Mouse (Mus musculus): ENCODE results near the gene Parp1. TPM values are rescaled to one million over a fixed set of nuclear protein-coding genes. Genes with fewer than 3 reads are reported as not detected.
"Not testable (repeated sequence)": the region's sequence is repeated elsewhere in the genome, so short reads cannot be mapped to it uniquely, and the experiment has no call there.

The Parp1 gene
- polyA plus RNA-seq, 1 experiment = 58.1 TPM

DNA sequence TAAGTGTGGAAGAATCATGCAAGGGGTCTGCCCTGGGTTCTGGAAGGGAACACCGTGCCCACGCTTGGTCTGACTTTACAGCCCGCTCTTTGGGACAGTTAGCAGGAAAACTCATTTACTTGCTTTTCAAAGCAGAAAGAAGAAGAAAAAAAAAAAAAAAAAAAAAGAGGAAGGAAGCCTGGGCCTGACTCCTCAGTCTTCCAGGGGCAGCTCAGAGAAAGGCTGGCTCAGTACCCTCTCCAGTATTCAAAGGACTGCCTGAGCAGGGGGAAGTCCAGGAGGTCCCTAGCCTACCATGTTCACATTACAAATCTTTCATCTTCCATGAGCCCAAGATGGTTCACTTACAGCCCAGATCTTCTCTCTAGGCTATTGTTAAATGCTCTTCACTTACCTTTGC, 48.0 kb downstream of the Parp1 start:
- H3K27ac ChIP-seq (ENCODE audit: insufficient read depth, low read length) = no peak overlapping the region
- no peaks in the 10 kb centered on the region for H3K4me1 ChIP-seq (ENCODE audit: control insufficient read depth, insufficient read depth, low read length)
- no peak for DNase-seq
- WGBS = 95% methylated on average over 3 of the region's 3 CpGs
- H3K4me3 ChIP-seq (replicated peaks; ENCODE audit: insufficient read depth, low read depth, low read length) = no peak overlapping the region
- TF ChIP-seq POLR2A (IDR thresholded peaks at IDR 0.05; ENCODE audit: borderline replicate concordance, insufficient read depth, low read length) = no peak
- no peak for TF ChIP-seq CTCF (IDR thresholded peaks at IDR 0.05; ENCODE audit: borderline replicate concordance, insufficient read depth, low read depth, low read length)
- H3K27me3 ChIP-seq (ENCODE audit: control insufficient read depth, insufficient read depth, low read length) = no peaks in the 10 kb centered on the region

DNA sequence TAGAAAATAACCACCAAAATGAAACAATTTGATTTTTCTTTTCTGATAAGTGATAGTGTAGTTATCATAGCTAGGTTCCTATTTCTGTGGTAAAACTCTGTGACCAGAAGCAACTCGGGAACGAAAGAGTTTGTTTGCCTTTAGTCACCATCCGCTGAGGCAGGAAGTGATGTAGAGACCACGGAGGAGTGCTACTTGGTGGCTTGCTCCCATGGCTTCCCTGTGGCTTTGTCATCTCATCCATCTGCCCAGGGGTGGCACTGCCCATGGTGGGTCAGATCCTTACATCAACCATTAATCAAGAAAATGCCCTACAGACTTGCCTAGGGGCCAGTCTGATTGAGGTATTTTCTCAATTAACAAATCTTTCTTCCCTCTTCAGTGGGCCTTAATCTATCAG, 53.7 kb downstream of the Parp1 start:
- DNase-seq = no peak

DNA sequence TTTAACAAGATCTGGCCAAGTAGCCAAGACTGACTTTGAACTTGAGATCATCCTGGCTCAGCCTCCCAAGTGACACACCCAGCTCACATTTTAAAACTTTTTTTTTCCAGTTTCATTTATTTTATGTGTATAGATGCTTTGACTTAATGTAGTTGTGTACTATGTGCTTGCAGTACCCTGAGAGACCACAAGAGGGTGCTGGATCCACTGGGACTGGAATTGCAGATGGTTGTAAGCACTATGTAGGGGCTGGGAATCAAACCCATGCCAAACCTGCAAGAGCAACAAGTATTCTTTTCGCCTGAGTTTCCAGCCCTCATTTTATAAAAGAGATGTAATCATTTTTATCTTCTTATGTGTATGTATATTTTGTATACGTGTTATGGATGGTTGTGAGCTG, 55.2 kb downstream of the Parp1 start:
- H3K27ac ChIP-seq (ENCODE audit: insufficient read depth, low read length) = no peak overlapping the region
- WGBS = 94% methylated on average over 2 of the region's 2 CpGs
- H3K4me1 ChIP-seq (ENCODE audit: control insufficient read depth, insufficient read depth, low read length) = no peaks in the 10 kb centered on the region
- H3K27me3 ChIP-seq (ENCODE audit: control insufficient read depth, insufficient read depth, low read length) = no peaks in the 10 kb centered on the region
- H3K4me3 ChIP-seq (replicated peaks; ENCODE audit: insufficient read depth, low read depth, low read length) = no peak overlapping the region
- TF ChIP-seq CTCF (IDR thresholded peaks at IDR 0.05; ENCODE audit: borderline replicate concordance, insufficient read depth, low read depth, low read length) (peak; percentile 12; the same call in 1 of the 2 replicates), POLR2A (IDR thresholded peaks at IDR 0.05; ENCODE audit: borderline replicate concordance, insufficient read depth, low read length) (no peak)
- DNase-seq = no peak

More for the DNA sequence above, 53.7 kb downstream of the Parp1 start:
- Histone ChIP-seq H3K27me3 (ENCODE audit: control insufficient read depth, insufficient read depth, low read length) (no peaks in the 10 kb centered on the region), H3K4me1 (ENCODE audit: control insufficient read depth, insufficient read depth, low read length) (no peaks in the 10 kb centered on the region), H3K27ac (ENCODE audit: insufficient read depth, low read length) (no peak overlapping the region), H3K4me3 (replicated peaks; ENCODE audit: insufficient read depth, low read depth, low read length) (no peak overlapping the region)
- TF ChIP-seq POLR2A (IDR thresholded peaks at IDR 0.05; ENCODE audit: borderline replicate concordance, insufficient read depth, low read length) = no peak
- TF ChIP-seq CTCF (IDR thresholded peaks at IDR 0.05; ENCODE audit: borderline replicate concordance, insufficient read depth, low read depth, low read length) = no peak
- WGBS = 82% methylated on average over 4 of the region's 4 CpGs

GRCm38 (mm10) chr1:180626141-180626540, 57.4 kb downstream of the Parp1 start:
- Histone ChIP-seq H3K4me1 (ENCODE audit: control insufficient read depth, insufficient read depth, low read length) (no peaks in the 10 kb centered on the region), H3K27ac (ENCODE audit: insufficient read depth, low read length) (no peak overlapping the region), H3K27me3 (ENCODE audit: control insufficient read depth, insufficient read depth, low read length) (no peaks in the 10 kb centered on the region), H3K4me3 (replicated peaks; ENCODE audit: insufficient read depth, low read depth, low read length) (no peak overlapping the region)
- no peak for DNase-seq
- no peak for TF ChIP-seq CTCF (IDR thresholded peaks at IDR 0.05; ENCODE audit: borderline replicate concordance, insufficient read depth, low read depth, low read length)
- no peak for TF ChIP-seq POLR2A (IDR thresholded peaks at IDR 0.05; ENCODE audit: borderline replicate concordance, insufficient read depth, low read length)
- WGBS = 41% methylated on average over 2 of the region's 2 CpGs

DNA sequence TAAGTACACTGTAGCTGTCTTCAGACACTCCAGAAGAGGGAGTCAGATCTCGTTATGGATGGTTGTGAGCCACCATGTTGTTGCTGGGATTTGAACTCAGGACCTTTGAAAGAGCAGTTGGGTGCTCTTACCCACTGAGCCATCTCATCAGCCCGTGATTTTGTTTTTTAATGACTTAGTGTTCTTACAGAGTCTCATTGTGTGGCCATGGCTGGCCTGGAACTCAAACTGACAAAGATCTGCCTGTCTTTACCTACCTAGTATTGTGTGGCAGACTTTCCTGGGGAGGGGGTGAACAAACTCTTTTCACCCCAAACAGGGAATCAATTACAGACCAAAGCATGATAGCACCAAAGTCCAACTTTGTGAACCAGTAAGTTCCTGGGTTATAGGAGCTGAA, 69.1 kb downstream of the Parp1 start:
- not testable (repeated sequence) for H3K4me1 ChIP-seq (ENCODE audit: control insufficient read depth, insufficient read depth, low read length); H3K27me3 ChIP-seq (ENCODE audit: control insufficient read depth, insufficient read depth, low read length); H3K27ac ChIP-seq (ENCODE audit: insufficient read depth, low read length); DNase-seq; H3K4me3 ChIP-seq (replicated peaks; ENCODE audit: insufficient read depth, low read depth, low read length)
- 79% methylated on average over 2 of the region's 2 CpGs for WGBS

- Histone ChIP-seq H3K4me3 (replicated peaks; ENCODE audit: insufficient read depth, low read depth, low read length) (no peak overlapping the region), H3K4me1 (ENCODE audit: control insufficient read depth, insufficient read depth, low read length) (no peaks in the 10 kb centered on the region), H3K27me3 (ENCODE audit: control insufficient read depth, insufficient read depth, low read length) (no peaks in the 10 kb centered on the region), H3K27ac (ENCODE audit: insufficient read depth, low read length) (no peak overlapping the region)
- WGBS = 68% methylated on average over 10 of the region's 10 CpGs
- DNase-seq = no peak
- TF ChIP-seq POLR2A (IDR thresholded peaks at IDR 0.05; ENCODE audit: borderline replicate concordance, insufficient read depth, low read length) (no peak), CTCF (IDR thresholded peaks at IDR 0.05; ENCODE audit: borderline replicate concordance, insufficient read depth, low read depth, low read length) (no peak)
Measured at GRCm38 (mm10) chr1:180639416-180640401, 71.0 kb downstream of the Parp1 start.

DNA sequence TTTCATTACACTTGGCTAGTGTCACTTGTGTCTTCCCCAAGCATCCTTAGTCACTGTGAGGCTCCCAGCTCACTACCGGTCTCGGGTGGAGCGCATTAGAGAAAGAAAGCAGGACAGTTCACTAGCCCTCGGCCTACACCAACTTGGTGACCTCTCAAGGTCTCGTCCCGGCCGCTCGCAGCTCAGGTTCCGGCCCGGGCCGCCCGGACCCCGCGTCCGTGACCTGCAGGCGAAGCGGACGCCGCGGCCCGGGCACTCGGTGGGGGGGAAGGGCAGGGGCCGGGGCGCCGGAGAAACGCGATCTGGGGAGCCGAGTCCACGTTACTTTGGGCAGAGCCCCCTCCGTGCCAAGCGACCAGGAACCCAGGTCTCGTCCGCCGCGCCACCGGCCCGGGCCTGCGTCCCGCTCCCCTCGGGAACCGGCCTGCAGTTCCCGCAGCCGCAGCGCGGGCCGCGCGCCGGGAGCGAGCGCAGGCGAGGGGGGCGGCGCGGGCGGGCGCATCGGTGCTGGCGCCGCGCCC, 71.9 kb downstream of the Parp1 start:
- WGBS = 1% methylated on average over 51 of the region's 61 CpGs
- peak overlapping the region; percentile 35; the same call in 1 of the 2 replicates for H3K27ac ChIP-seq (ENCODE audit: insufficient read depth, low read length)
- H3K4me1 ChIP-seq (ENCODE audit: control insufficient read depth, insufficient read depth, low read length) = no peaks in the 10 kb centered on the region
- peak overlapping the region; percentile 95 for H3K4me3 ChIP-seq (replicated peaks; ENCODE audit: insufficient read depth, low read depth, low read length)
- TF ChIP-seq CTCF (IDR thresholded peaks at IDR 0.05; ENCODE audit: borderline replicate concordance, insufficient read depth, low read depth, low read length) = no peak
- DNase-seq = peak; percentile 51 to 71
- no peaks in the 10 kb centered on the region for H3K27me3 ChIP-seq (ENCODE audit: control insufficient read depth, insufficient read depth, low read length)

DNA sequence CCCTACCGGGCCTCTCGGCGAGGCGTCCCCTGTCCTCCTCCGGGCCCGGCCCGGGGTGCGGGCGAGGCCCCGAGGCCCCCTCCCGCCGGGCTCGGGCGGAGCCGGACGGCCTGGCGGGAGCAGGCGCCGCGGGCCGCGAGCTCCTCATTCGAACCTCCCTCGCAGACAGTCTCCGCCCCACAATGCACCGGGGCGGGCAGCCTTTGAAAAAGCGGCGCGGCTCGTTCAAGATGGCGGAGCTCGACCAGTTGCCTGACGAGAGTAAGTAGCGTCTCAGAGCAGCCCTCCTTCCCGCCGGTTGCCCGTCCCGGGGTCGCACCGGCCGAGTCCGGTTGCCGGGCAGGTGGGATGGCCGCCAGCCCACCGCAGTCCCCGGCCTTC, 72.4 kb downstream of the Parp1 start, which contains the start of gene Lin9:
Gene Lin9 (plus strand): TSS at position 14 of the 381 bp plus-strand sequence.
- Histone ChIP-seq H3K4me3 (replicated peaks; ENCODE audit: insufficient read depth, low read depth, low read length) (peak within 1 kb of the TSS; percentile 95), H3K27me3 (ENCODE audit: control insufficient read depth, insufficient read depth, low read length) (no peaks in the 10 kb centered on the region), H3K4me1 (ENCODE audit: control insufficient read depth, insufficient read depth, low read length) (no peaks in the 10 kb centered on the region), H3K27ac (ENCODE audit: insufficient read depth, low read length) (peak within 1 kb of the TSS; percentile 65; the same call in 1 of the 2 replicates)
- TF ChIP-seq POLR2A (IDR thresholded peaks at IDR 0.05; ENCODE audit: borderline replicate concordance, insufficient read depth, low read length) (peak; percentile 16; the same call in 1 of the 2 replicates), CTCF (IDR thresholded peaks at IDR 0.05; ENCODE audit: borderline replicate concordance, insufficient read depth, low read depth, low read length) (no peak)
- DNase-seq = peak; percentile 89 to 92
- 0% methylated on average over 47 of the region's 47 CpGs for WGBS

Measured in cerebellum, adult 2 months (tissue).